Mouse (Mus musculus): Measurements from ENCODE around the gene Ifna5. TPM values are rescaled to one million over a fixed set of nuclear protein-coding genes. Genes with fewer than 3 reads are reported as not detected.
"Not testable (repeated sequence)": the region's sequence is repeated elsewhere in the genome, so short reads cannot be mapped to it uniquely, and the experiment has no call there.

Ifna5 gene
- polyA plus RNA-seq, 1 experiment from 2014 or later: not detected

DNA sequence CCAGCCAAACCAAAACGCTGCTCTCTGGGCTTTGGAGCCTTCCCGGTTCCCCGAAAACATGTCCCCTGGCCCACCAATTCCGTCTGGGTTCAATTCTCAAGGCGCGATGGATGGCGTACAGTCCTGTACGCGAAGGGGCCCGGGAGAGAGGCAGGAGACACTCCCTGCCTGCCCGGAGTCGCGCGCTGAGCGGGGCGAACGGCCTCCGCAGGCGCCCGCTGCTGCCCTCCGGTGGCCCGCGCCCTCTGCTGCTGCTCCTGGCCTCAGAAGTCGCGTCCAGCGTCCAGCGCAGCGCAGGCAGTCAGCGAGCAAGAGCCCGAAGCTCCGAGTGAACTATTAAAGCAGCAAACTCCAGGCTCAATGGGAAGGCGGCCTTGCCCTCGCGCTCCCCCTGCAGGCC lies 29.6 kb upstream of the Ifna5 start:
- H3K27me3 ChIP-seq (replicated peaks; ENCODE audit: control insufficient read depth, insufficient read depth, low read length); H3K36me3 ChIP-seq (ENCODE audit: control insufficient read depth, insufficient read depth); H3K27ac ChIP-seq (ENCODE audit: low read depth, low read length); H3K4me1 ChIP-seq (replicated peaks; ENCODE audit: control insufficient read depth, insufficient read depth, low read length); ATAC-seq; H3K4me3 ChIP-seq (ENCODE audit: low read depth, low read length); H3K4me2 ChIP-seq (replicated peaks; ENCODE audit: low read depth); H3K9me3 ChIP-seq (ENCODE audit: control insufficient read depth); H3K9ac ChIP-seq (ENCODE audit: low read depth, low read length): not testable (repeated sequence)
- peak; percentile 53 for TF ChIP-seq CTCF (IDR thresholded peaks at IDR 0.05; ENCODE audit: low read depth)
- WGBS: no CpG with 5 or more reads among the region's 34 CpGs

DNA sequence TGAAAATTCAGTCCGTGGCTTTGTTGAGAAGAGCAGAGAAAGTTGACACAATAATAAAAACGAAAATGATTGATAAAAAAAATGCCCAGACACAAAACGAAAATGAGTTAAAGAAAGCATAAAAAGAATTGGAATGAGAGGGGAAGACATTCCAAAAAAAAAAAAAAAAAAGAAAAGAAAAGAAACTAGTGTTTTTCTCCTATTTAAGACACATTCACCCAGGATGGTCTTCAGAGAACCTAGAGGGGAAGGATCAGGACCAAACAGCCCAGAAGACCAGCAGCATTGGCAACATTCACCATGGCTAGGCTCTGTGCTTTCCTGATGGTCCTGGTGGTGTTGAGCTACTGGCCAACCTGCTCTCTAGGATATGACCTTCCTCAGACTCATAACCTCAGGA lies 19.4 kb upstream of the Ifna5 start, which contains the start of gene Ifna7:
Gene Ifna7, plus strand, starts transcription at position 301 of the 400 bp plus-strand sequence.
- 52% methylated on average over 3 of the region's 3 CpGs for WGBS
- no peak for TF ChIP-seq CTCF (IDR thresholded peaks at IDR 0.05; ENCODE audit: low read depth)

DNA sequence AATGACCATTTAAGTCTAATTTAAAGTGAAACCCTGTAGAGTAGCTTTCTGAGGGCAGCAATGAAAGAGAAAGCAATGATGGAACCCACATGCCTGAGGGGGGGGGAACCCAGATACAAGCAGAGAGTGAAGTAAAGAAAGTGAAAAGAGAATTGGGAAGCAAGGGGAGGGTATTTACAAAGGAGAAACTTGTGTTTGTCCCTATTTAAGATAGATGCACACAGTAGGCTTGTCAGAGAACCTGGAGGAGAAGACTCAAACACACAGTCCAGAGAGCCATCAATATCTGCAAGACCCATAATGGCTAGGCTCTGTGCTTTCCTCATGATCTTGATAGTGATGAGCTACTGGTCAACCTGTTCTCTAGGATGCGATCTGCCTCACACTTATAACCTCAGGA lies 15.7 kb upstream of the Ifna5 start, which contains the start of gene Ifna11:
Gene Ifna11, plus strand, starts transcription at position 301 of the 400 bp plus-strand sequence.
- H3K4me2 ChIP-seq (replicated peaks; ENCODE audit: low read depth): no peak within 1 kb of the TSS
- no peak within 1 kb of the TSS for H3K27ac ChIP-seq (ENCODE audit: low read depth, low read length)
- ATAC-seq: no peak
- H3K27me3 ChIP-seq (replicated peaks; ENCODE audit: control insufficient read depth, insufficient read depth, low read length): no peaks in the 10 kb centered on the region
- no peaks in the 10 kb centered on the region for H3K9me3 ChIP-seq (ENCODE audit: control insufficient read depth)
- TF ChIP-seq CTCF (IDR thresholded peaks at IDR 0.05; ENCODE audit: low read depth): no peak
- 70% methylated on average over 1 of the region's 1 CpGs for WGBS
- H3K4me3 ChIP-seq (ENCODE audit: low read depth, low read length): no peak within 1 kb of the TSS
- no peaks in the 10 kb centered on the region for H3K4me1 ChIP-seq (replicated peaks; ENCODE audit: control insufficient read depth, insufficient read depth, low read length)
- no peaks in the 10 kb centered on the region for H3K36me3 ChIP-seq (ENCODE audit: control insufficient read depth, insufficient read depth)
- H3K9ac ChIP-seq (ENCODE audit: low read depth, low read length): no peak within 1 kb of the TSS

More for the DNA sequence above, 19.4 kb upstream of the Ifna5 start, which contains the start of gene Ifna7:
- H3K27me3 ChIP-seq (replicated peaks; ENCODE audit: control insufficient read depth, insufficient read depth, low read length): no peaks in the 10 kb centered on the region
- H3K4me3 ChIP-seq (ENCODE audit: low read depth, low read length): no peak within 1 kb of the TSS
- H3K4me2 ChIP-seq (replicated peaks; ENCODE audit: low read depth): no peak within 1 kb of the TSS
- H3K27ac ChIP-seq (ENCODE audit: low read depth, low read length): no peak within 1 kb of the TSS
- no peak for ATAC-seq
- no peak within 1 kb of the TSS for H3K9ac ChIP-seq (ENCODE audit: low read depth, low read length)
- no peaks in the 10 kb centered on the region for H3K9me3 ChIP-seq (ENCODE audit: control insufficient read depth)
- H3K36me3 ChIP-seq (ENCODE audit: control insufficient read depth, insufficient read depth): no peaks in the 10 kb centered on the region
- H3K4me1 ChIP-seq (replicated peaks; ENCODE audit: control insufficient read depth, insufficient read depth, low read length): no peaks in the 10 kb centered on the region

DNA sequence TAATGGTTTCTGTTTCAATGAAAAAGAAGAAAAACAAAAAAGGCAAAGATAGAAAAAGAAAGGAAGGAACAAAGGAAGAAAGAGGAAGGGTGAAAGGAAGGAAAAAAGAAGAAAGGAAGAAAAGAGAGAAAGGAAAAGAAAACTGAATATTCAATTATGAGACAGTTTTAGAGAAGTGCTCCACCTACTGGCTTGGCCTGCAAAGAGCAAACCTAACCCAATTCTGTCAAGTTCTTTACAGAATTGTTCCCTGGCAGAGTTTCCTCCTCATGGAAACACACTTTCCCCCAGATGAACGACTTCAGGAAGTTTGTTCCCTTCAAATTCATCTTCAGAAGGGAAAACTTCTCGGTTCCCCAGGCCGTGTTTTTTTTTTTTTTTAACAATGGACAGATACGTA lies 12.3 kb upstream of the Ifna5 start:
- peak; percentile 62 for TF ChIP-seq CTCF (IDR thresholded peaks at IDR 0.05; ENCODE audit: low read depth)
- WGBS: 24% methylated on average over 4 of the region's 4 CpGs
- no peaks in the 10 kb centered on the region for H3K9me3 ChIP-seq (ENCODE audit: control insufficient read depth)

GRCm38 (mm10) chr4:88827116-88827515 lies 8.2 kb upstream of the Ifna5 start, which contains the start of gene Ifna6:
TSS of gene Ifna6 (plus strand) at chr4:88827416.
- not testable (repeated sequence) for H3K4me3 ChIP-seq (ENCODE audit: low read depth, low read length); ATAC-seq; H3K9me3 ChIP-seq (ENCODE audit: control insufficient read depth); H3K9ac ChIP-seq (ENCODE audit: low read depth, low read length); H3K4me2 ChIP-seq (replicated peaks; ENCODE audit: low read depth); H3K4me1 ChIP-seq (replicated peaks; ENCODE audit: control insufficient read depth, insufficient read depth, low read length); H3K27ac ChIP-seq (ENCODE audit: low read depth, low read length); H3K27me3 ChIP-seq (replicated peaks; ENCODE audit: control insufficient read depth, insufficient read depth, low read length); H3K36me3 ChIP-seq (ENCODE audit: control insufficient read depth, insufficient read depth)

More for the DNA sequence above, 12.3 kb upstream of the Ifna5 start:
- Histone ChIP-seq H3K9ac (ENCODE audit: low read depth, low read length) (no peak overlapping the region), H3K27me3 (replicated peaks; ENCODE audit: control insufficient read depth, insufficient read depth, low read length) (no peaks in the 10 kb centered on the region), H3K4me1 (replicated peaks; ENCODE audit: control insufficient read depth, insufficient read depth, low read length) (no peaks in the 10 kb centered on the region), H3K4me2 (replicated peaks; ENCODE audit: low read depth) (no peak overlapping the region), H3K4me3 (ENCODE audit: low read depth, low read length) (no peak overlapping the region), H3K27ac (ENCODE audit: low read depth, low read length) (no peak overlapping the region), H3K36me3 (ENCODE audit: control insufficient read depth, insufficient read depth) (no peaks in the 10 kb centered on the region)
- no peak for ATAC-seq

DNA sequence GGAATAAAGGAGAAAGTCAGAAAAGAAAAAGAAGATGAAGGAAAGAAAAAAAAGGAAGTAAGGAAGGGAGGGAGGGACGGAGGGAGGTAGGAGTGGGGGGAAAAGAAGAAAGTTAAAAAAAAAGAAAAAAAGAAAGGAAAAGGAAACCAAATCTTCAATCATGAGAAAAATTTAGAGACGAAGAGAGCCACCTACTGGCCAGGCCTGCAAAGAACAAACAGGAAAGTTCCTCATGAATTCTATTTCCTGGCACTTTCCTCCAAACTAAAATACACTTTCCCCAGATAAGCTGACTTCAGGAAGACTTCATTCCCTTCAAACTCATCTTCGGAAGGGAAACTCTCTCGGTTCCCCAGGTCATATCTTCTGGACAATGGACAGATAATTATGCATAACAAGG lies 4.8 kb upstream of the Ifna5 start:
- peak; percentile 58 for TF ChIP-seq CTCF (IDR thresholded peaks at IDR 0.05; ENCODE audit: low read depth)
- Histone ChIP-seq H3K9ac (ENCODE audit: low read depth, low read length) (no peak overlapping the region), H3K27ac (ENCODE audit: low read depth, low read length) (no peak overlapping the region), H3K4me2 (replicated peaks; ENCODE audit: low read depth) (no peak overlapping the region), H3K4me3 (ENCODE audit: low read depth, low read length) (no peak overlapping the region), H3K9me3 (ENCODE audit: control insufficient read depth) (no peaks in the 10 kb centered on the region), H3K27me3 (replicated peaks; ENCODE audit: control insufficient read depth, insufficient read depth, low read length) (no peaks in the 10 kb centered on the region), H3K4me1 (replicated peaks; ENCODE audit: control insufficient read depth, insufficient read depth, low read length) (no peaks in the 10 kb centered on the region), H3K36me3 (ENCODE audit: control insufficient read depth, insufficient read depth) (no peaks in the 10 kb centered on the region)
- ATAC-seq: no peak
- 34% methylated on average over 4 of the region's 4 CpGs for WGBS

- peak; percentile 64 for TF ChIP-seq CTCF (IDR thresholded peaks at IDR 0.05; ENCODE audit: low read depth)
- H3K4me1 ChIP-seq (replicated peaks; ENCODE audit: control insufficient read depth, insufficient read depth, low read length): no peaks in the 10 kb centered on the region
- no peaks in the 10 kb centered on the region; the same call in 1 of the 2 replicates for H3K27me3 ChIP-seq (replicated peaks; ENCODE audit: control insufficient read depth, insufficient read depth, low read length)
- ATAC-seq: no peak
- no peak overlapping the region for H3K4me3 ChIP-seq (ENCODE audit: low read depth, low read length)
- no peaks in the 10 kb centered on the region for H3K36me3 ChIP-seq (ENCODE audit: control insufficient read depth, insufficient read depth)
- no peak overlapping the region for H3K27ac ChIP-seq (ENCODE audit: low read depth, low read length)
- H3K9me3 ChIP-seq (ENCODE audit: control insufficient read depth): no peaks in the 10 kb centered on the region
- H3K4me2 ChIP-seq (replicated peaks; ENCODE audit: low read depth): no peak overlapping the region
- WGBS: 37% methylated on average over 3 of the region's 3 CpGs
- H3K9ac ChIP-seq (ENCODE audit: low read depth, low read length): no peak overlapping the region
Observed at GRCm38 (mm10) chr4:88838828-88839227, 3.5 kb downstream of the Ifna5 start.

All from intestine, postnatal 0 days (tissue).